Mouse (Mus musculus) lung, postnatal 0 days (tissue): ENCODE measurements around the gene Mrpl53.

ENCODE experiments used
- CTCF ChIP-seq: IDR thresholded peaks from 2 replicates; pipeline ENCODE4 v1.5.1; 2016; ENCODE audit warnings: antibody characterized with exemption, mild to moderate bottlenecking
- EP300 ChIP-seq: IDR thresholded peaks from 2 replicates; pipeline ENCODE4 v1.6.1; 2016; ENCODE audit warnings: antibody characterized with exemption, mild to moderate bottlenecking, control low read depth

- TF ChIP-seq CTCF (no peak), EP300 (peak; percentile 82)
Measured at GRCm38 (mm10) chr6:83131469-83132034, 22.7 kb downstream of the Mrpl53 start.
